Mouse (Mus musculus): ENCODE data around the gene Lmx1a.

The Lmx1a gene

GRCm38 (mm10) chr1:167788684-167789413 is 99.8 kb downstream of the Lmx1a start:
- DNase-seq = no peak

GRCm38 (mm10) chr1:167789448-167789847 is 100.4 kb downstream of the Lmx1a start:
- no peak for DNase-seq

- no peak for DNase-seq
Measured at GRCm38 (mm10) chr1:167790688-167791087, 101.7 kb downstream of the Lmx1a start.

- DNase-seq = no peak
Measured at GRCm38 (mm10) chr1:167791221-167791620, 102.2 kb downstream of the Lmx1a start.

GRCm38 (mm10) chr1:167801923-167802322 is 112.9 kb downstream of the Lmx1a start:
- DNase-seq = no peak

GRCm38 (mm10) chr1:167802510-167803271 is 113.7 kb downstream of the Lmx1a start:
- no peak for DNase-seq

- no peak for DNase-seq
Measured at GRCm38 (mm10) chr1:167803351-167803981, 114.4 kb downstream of the Lmx1a start.

GRCm38 (mm10) chr1:167804836-167805235 is 115.8 kb downstream of the Lmx1a start:
- DNase-seq = no peak

GRCm38 (mm10) chr1:167811141-167811540 is 122.1 kb downstream of the Lmx1a start:
- no peak for DNase-seq

GRCm38 (mm10) chr1:167815166-167815565 is 126.1 kb downstream of the Lmx1a start:
- no peak for DNase-seq

- DNase-seq = no peak
Measured at GRCm38 (mm10) chr1:167817028-167817427, 128.0 kb downstream of the Lmx1a start.

- no peak for DNase-seq
Measured at GRCm38 (mm10) chr1:167817616-167818015, 128.6 kb downstream of the Lmx1a start.

GRCm38 (mm10) chr1:167820031-167820430 is 131.0 kb downstream of the Lmx1a start:
- DNase-seq = no peak

- DNase-seq = no peak
Measured at GRCm38 (mm10) chr1:167821125-167821524, 132.1 kb downstream of the Lmx1a start.

GRCm38 (mm10) chr1:167830291-167830690 is 141.3 kb downstream of the Lmx1a start:
- DNase-seq = no peak

- no peak for DNase-seq
Measured at GRCm38 (mm10) chr1:167831601-167832000, 142.6 kb downstream of the Lmx1a start.

GRCm38 (mm10) chr1:167854801-167855200 is 165.8 kb downstream of the Lmx1a start:
- no peak for DNase-seq

- no peak for DNase-seq
Measured at GRCm38 (mm10) chr1:167872028-167872427, 183.0 kb downstream of the Lmx1a start.

GRCm38 (mm10) chr1:167874099-167874498 is 185.1 kb downstream of the Lmx1a start:
- DNase-seq = no peak

GRCm38 (mm10) chr1:167877931-167878330 is 188.9 kb downstream of the Lmx1a start:
- DNase-seq = no peak

- DNase-seq = no peak
Measured at GRCm38 (mm10) chr1:167878354-167878753, 189.3 kb downstream of the Lmx1a start.

- DNase-seq = no peak
Measured at GRCm38 (mm10) chr1:167885776-167886175, 196.7 kb downstream of the Lmx1a start.

GRCm38 (mm10) chr1:167888120-167888519 is 199.1 kb downstream of the Lmx1a start:
- DNase-seq = no peak

GRCm38 (mm10) chr1:167888816-167889215 is 199.8 kb downstream of the Lmx1a start:
- DNase-seq = no peak

All from kidney, adult 8-10 months (tissue).